Mouse (Mus musculus): ENCODE results near the gene Cdc42ep5.

- TF ChIP-seq POLR2A (IDR thresholded peaks at IDR 0.05; ENCODE audit: borderline replicate concordance, insufficient read depth, low read length) (no peak), CTCF (IDR thresholded peaks at IDR 0.05; ENCODE audit: borderline replicate concordance, insufficient read depth, low read depth, low read length) (no peak)
Observed at GRCm38 (mm10) chr7:4147371-4147770, 17.3 kb downstream of the Cdc42ep5 start.

Measured in cerebellum, adult 2 months (tissue).